Mouse (Mus musculus): ENCODE data around the gene Cyp2d22. TPM values are rescaled to one million over a fixed set of nuclear protein-coding genes. Genes with fewer than 3 reads are reported as not detected.
"Not testable (repeated sequence)": the region's sequence is repeated elsewhere in the genome, so short reads cannot be mapped to it uniquely, and the experiment has no call there.

Cyp2d22 gene
- total RNA-seq (2021): 10 to 100 TPM; 10.8 to 14.5 TPM
- long read RNA-seq, experiment 1, partial matches to known transcripts: 2 of 13 reads
- long read RNA-seq, experiment 1, other reads (novel, unspliced or antisense): 10 of 13 reads
- long read RNA-seq, experiment 2, partial matches to known transcripts: 0 of 6 reads
- long read RNA-seq, experiment 2, other reads (novel, unspliced or antisense): 6 of 6 reads

DNA sequence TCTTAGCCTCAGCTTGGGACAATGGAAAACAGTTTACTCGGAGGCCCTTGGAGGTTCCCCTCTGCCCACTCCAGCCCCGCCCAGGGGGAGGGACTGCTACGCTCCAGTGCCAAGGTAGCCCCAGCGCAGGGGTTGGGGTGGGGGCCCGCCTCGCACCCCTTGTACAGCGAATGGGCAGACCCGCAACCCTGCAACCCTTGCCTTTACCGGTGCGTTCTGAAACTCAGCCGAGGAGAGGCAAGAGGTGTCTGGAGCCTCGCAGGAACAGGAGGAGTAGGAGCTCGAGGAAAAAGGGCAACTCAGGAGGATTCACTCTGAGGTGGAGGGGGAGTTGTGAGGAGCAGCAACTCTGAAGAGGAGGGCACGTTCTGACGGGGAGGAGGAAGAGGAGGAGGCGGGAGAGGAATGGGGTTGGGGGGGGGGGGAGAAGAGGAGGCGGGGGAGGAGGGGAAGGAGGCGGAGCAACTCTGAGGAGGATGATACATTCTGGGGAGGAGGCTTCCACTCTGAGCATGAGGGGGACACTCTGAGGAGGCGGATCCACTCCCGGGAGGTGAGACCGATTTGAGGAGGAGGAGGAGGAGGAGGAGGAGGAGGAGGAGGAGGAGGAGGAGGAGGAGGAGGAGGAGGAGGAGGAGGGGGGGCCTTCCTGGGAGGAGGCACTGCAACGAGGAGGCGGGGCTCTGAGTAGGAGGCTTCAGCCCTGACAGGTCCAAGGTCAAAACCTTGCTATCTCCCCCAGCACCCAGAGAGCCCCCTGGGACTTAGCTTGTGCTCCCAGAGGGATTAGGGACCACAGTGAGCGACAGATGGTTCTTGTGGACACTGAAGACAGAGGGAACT is at the start of gene Cyp2d22:
Gene Cyp2d22, minus strand, starts transcription at position 390 of the 843 bp plus-strand sequence.
- DNase-seq: peak; percentile 62

DNA sequence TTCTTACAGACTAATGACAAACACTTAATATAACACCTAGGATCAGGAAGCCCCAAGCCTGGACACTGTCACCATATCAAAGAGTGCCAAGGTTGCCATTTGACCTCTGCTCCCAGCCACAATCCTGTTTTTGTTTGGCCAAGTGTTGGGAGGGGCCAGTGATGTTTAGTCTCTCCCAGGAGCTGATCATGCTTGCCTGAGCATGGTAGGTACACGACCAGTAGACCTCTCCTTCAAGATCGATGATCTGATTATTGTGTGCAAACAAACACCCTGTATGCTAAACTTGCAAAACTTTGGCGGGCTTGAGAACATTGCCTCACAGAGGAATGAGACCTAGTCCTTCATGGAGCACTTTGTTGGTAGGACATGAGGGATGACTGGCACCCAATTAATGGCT is 43.4 kb upstream of the Cyp2d22 start:
- no peak for DNase-seq

DNA sequence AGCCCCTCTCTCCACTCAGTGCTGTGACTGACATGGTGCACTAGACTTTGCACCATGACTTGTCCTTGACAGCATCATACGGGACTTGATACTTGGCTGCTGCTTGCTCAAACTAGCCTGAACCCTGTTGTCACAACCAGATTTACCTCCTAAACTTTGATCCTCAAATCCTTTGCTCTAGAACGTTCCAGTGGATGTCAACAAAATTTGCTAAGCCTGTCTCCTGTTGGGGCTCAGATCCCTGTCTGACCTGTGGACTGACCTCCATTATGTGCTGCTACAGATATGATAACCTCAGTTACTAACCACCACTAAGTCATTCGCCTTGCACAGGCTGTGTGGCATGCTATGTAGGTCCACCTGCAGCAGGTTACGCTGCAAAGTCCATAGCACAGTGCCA is 42.9 kb upstream of the Cyp2d22 start:
- DNase-seq: no peak

DNA sequence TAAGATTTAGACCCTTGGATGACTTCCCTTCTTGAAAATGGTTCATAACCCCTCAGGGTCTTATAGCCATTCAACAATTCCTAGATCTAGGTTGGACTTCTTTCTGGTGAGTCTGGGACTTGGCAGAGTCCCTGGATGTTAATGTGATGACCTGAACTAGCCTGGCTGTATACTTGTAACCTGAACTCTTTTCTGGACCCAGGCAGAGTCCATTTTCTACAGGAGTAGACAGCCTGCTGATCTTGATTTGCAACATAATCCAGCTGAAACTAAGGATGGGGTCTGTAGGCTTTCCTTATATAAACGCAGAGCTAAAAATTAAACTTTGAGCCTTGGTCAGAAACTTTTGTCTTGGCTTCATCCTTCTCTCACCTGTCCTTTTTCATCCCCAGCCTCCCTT is 38.6 kb upstream of the Cyp2d22 start:
- no peak for DNase-seq

DNA sequence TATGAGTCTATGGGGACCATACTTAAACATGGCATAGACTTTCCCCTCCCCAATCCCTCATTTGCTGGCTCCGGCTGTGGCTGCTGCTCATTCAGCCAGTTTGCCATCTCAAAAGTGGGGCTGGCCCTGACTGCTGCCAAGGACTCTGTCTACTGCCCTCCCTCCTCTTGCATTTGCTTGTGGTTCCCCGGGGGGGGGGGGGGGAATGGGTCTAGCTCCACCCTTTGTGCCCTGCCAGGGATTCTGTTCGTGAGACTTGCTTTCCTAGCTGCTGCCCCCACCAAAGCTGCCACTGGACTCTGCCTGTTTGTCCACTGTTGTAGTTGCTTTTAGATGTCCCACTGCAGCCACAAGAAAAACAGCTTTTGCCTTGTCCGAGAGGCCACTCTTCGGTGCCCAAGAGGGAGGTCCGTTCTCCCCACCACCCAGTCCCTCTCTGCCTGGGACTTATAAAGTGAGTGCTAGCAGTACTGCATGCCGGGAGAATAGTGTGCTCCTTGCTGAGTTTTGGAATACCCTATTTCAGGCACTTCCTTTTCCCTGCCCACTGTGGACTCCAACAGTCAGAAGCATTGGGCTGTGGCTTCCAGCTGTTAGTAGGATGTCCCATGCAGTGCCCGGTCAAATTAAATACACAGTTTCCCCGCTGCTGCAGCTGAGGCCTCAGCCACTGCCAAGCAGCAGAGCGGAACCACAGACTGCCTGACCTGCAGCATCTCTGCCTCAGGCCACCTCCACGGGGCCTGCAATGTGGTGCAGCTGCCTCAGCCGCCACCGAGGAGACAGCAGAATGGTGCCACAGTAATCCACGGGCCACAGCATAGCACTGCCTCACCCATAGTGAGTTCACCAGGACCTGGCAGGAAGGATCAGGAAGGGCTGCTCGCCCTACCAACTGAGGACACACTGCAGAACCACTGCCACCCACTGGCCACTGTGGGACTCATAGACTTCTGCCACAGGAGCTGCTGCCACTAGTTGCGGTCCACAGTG is 37.0 kb upstream of the Cyp2d22 start:
- DNase-seq: peak; percentile 80

DNA sequence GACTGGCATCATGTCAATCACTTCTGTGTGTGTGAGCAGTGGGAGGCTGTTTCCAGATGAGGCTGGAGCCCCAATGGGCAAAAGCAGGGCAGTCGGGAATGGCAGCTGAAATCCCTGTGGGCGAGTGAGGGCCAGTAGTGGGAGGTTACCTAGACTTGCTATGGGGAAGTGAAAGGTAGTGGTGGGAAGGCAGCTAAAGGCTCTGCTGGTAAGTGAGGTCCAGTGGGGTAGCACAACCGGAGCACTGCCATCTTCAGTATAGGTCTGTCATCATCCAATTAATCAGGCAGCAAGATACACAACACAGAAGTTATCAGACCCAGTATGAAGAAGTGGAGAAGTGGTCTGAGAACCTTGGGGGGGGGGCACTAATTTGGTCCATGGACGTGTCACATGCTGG is 27.5 kb upstream of the Cyp2d22 start:
- no peak for DNase-seq

DNA sequence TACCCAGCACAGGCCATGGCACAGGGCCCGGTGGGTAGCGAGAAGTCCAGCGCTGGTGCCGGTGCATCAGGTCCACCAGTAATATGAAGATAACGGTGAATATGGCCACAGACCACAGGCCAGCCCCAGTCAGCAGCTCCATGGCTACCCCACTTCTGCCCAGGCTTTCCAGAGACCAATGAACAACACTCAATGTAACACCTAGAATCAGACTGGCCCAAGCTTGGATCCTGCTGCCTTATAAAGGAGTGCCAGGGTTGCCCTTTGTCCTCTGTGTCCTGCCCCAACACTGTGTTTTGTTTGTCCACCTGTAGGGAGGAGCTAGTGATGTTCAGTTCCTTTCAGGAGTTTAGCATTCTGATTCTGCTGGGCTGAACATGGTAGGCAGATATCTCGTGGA is 26.9 kb upstream of the Cyp2d22 start, which contains the start of gene Cyp2d10:
Gene Cyp2d10, minus strand, starts transcription at position 215 of the 400 bp plus-strand sequence.
- DNase-seq: no peak

DNA sequence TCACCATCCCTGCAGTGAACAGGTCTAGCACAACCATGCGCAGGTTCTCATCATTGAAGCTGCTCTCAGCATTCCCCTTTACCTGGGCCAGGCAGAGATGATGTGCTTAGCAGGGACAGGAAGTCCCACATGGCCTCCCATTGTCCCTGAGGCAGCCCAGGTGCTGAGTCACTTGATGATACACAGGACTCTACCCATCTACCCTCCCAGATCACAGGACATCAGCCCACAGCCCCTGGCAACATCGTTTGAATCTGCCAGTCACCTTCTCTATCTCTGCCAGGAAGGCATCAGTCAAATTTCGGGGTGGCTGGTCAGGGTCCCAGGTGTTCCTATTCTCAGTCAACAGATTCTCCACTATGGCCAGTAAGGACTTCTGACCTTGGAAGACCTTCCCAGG is 24.1 kb upstream of the Cyp2d22 start:
- DNase-seq: no peak

DNA sequence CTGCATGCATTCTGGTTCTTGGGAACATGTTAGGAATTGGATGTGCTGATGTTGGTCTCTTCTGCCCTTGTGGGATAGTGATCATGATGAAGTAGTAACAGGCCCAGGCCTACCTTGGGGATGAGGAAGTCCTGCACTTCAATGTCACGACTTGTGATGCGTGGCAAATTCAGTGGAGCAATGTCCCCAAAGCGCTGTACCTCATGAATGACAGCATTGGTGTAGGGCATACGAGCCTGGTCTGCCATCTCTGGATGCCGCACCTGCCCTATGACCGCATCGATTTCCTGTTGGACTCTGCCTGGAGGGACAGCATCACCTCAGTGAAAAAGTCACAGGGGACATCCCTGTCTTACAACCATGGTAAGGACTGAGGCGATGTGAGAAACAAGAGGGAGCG is 23.5 kb upstream of the Cyp2d22 start:
- no peak for DNase-seq

DNA sequence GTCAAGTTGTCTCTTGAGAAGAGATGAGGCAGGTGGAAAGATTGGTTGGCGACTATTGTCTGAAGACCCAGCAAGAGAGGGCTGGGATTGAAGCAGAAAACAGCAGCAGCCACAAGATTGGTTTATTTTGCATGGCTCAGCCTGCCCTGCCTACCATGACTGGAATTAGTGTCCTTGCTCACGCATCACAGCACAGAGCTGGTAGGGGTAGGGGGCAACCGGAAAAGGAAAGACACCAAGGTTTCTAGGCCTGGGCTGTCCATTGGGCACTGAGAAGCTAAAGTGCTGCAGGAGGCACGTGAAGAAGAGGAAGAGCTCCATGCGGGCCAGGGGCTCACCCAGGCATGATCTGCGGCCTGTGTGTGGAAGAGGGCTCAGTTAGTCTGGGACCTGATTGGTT is 22.7 kb upstream of the Cyp2d22 start:
- no peak for DNase-seq

DNA sequence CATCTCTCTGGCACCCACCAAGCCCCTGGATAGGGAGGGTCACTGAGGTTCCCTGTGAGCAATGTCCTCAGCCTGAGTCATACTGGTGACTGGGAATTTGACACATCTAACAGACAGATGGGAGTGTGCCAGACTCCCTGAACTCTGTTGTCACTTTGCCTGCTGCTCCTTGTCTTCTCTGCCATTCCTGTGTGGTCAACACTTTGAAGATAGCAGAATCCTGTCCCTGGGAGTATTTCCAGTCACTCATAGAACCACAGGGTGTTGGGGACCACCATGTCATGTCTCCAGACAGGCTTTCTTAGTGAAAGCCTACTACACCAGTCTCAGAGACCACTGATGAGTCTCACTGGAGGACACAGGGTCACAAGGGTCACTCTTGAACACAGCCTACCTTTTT is 22.0 kb upstream of the Cyp2d22 start:
- no peak for DNase-seq

DNA sequence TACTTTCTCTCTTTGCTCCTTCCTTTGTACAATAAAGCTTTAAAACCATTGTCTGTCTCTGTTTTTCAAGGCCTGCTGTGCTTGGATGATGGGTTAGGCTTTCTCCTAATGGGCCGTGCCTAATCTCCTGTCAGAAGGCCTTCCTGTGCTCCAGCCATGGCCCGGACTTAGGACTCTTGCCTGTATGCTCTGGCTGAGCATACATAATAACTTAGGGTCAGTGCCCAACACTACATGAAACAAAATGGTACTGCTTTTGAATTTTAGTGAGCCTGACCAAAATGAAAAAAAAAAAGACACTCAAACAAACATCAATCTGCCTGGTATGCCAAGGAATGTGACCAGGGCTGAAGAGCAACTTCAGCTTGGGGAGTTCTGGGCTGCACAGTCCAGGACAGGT is 21.5 kb upstream of the Cyp2d22 start:
- DNase-seq: no peak

DNA sequence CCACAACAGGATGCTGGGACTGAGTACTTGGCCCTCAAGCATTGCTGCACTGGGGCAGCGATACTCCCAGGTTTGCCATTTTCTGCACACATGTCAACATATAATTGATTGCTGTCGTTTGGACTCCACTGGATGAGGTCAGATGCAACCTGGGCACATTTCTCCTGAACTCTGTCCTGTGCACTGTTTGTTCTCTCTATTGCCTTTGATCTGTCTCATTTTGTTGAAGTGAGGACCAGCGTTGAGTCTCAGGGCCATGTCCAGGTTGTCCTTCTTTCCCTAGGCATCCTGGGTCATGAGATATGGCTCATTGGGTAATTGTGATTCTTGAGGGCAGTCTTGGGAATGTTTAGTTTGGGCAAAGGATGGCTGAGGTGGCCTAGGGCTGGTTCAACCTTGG is 15.9 kb upstream of the Cyp2d22 start:
- not testable (repeated sequence) for DNase-seq

DNA sequence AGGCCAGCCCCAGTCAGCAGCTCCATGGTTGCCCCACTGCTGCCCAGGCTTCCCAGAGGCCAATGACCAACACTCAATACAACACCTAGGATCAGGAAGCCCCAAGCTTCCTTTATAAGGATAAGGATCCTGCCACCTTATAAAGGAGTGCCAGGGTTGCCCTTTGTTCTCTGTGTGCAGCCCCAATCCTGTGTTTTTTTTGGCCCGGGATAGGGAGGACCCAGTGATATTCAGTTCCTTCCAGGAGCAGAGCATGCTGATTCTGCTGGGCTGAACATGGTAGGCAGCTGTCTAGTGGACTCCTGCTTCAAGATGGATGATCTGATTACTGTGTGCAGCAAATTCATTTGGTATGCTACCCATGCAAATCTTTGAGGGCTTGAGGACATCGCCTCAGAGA is 13.9 kb upstream of the Cyp2d22 start, which contains the start of gene Cyp2d11:
Gene Cyp2d11, minus strand, starts transcription at position 101 of the 400 bp plus-strand sequence.
- DNase-seq: not testable (repeated sequence)

DNA sequence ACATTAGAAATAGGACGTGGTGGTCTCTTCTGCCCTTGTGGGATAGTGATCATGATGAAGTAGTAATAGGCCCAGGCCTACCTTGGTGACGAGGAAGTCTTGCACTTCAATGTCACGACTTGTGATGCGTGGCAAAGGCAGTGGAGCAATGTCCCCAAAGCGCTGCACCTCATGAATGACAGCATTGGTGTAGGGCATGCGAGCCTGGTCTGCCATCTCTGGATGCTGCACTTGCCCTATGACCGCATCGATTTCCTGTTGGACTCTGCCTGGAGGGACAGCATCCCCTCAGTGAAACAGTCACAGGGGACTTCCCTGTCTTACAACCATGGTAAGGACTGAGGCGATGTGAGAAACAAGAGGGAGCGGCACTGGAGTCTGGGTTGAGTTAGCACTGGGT is 9.9 kb upstream of the Cyp2d22 start:
- DNase-seq: not testable (repeated sequence)

DNA sequence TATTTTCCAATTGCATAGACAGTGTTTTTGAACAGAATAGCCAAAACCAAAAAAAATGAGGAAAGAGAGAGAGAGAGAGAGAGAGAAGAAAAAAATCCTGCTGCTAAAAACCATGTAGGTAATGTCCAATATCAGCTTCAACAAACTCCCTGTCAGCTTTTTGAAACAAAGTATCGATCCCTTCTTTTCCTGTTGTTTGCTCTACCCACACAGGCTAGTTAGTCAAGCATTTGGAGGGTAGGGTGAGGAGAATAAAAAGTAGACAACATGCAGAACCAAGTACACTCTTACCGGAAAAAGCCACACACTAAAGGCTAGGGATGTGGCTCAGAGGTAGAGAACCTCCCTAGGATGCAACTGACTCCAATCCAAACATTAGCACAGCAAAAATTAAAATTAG is 5.7 kb upstream of the Cyp2d22 start:
- DNase-seq: no peak

DNA sequence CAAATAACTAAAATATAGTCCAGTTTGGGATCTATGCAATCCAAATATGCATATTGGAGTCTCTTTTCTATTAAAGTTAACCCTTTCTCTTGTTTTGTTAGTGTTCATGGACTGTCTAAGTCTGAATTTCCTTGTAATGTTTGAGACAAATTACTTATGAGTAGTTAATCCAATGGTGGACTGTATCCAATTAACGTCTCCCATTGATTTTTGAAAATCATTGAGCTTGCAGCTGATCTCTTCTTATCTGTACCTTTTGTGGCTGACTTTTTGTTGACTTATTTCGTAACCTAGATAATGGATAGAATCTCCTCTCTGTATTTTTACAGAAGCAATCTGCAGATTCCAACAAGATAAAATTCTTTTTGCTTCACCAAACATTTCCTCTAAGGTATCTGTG is 2.4 kb upstream of the Cyp2d22 start:
- no peak for DNase-seq

DNA sequence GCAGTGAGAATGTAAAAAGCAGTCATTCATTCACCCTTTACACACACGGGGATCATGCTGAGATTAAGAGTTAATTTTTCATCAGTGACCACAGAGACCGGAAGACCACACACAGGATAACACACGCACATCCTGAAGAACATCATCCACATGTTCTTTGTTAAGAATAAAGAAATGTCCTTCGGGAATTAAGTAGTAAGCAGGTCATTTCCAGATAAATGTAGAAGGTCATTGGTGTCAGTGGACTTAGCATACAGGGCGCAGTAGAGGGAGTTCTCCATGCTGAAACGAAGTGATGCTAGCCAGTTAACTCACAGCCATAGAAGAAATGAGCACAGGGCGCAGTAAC is 628 bp upstream of the Cyp2d22 start:
- DNase-seq: no peak

DNA sequence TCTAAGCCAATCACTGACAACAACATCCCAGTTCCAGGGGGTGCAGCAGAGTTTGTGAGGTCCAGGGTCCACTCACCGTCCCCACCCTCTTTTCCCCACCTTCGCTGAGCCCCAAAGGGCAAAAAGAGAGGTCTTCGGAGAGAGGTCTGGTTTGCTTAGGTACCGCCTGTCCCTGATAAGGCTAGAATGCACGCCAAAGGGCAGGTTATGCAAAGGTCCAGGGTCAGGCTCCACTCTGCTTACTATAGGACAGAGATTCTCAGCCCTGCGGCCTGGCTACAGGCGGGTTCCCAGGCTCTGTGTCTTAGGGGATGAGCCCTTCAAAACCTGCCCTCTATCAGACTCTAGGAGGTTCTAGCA is 569 bp downstream of the Cyp2d22 start:
- DNase-seq: no peak

DNA sequence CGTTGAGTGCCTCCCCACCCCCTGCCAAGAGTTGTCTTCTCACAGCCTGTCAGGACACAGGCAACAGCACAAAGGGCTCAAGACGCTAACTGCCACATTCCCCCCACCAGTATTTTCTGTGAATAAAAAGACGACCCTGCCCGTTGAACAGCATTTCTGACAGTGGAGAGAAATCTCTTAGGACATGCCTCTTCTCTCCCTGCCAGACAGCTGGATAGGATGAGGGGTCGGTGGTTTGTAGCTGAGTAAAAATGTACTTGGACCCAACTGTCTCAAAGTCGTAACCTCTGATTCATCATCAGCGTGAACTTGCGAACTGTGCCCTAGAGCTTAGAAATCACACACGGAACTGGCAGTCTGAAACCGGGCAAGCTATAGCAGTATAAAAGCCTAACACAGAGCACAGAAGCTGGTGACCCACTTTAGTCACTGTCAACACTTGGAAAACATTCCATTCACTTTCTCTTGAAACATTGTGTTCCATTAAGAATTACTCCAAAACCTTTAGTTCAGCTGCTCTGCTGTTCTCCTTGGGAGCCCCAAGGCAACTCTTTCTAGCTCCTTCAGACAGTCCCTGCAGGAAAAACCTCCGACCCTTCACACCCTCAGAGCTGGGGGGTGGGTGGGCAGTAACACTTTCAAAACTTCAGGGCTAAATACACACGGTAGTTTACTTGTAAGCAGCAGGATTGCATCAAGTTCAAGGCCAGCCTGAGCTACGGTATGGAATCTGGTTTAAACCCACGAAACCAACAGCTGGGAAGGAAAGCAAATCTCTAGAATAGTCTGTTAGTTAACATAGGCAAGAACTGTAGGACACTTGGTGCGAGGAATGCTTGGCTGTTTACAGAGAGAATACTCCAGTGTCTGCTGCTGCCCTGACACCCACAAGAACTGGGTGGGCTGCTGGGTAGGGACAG is 1.5 kb downstream of the Cyp2d22 start:
- DNase-seq: no peak

DNA sequence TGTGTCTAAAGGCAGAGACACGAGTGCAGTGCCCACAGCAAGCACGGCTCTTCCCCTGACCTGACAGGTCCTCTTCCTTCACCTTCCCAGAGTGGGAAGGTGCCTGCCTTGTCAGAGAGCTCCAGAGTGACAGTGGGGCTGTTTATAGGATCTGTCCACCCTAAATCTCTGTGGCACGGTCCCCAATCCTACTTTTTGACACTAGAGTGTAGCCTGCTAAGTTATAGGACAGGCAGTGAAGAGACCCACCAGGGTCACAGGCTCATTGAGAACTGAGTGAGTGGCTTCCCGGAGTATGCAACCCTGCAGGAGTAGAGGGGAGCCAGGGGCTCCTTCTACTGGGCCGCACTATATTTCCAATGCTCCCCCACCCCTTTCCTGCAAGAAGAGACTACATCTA is 2.4 kb downstream of the Cyp2d22 start:
- DNase-seq: no peak
